Mouse (Mus musculus): ENCODE measurements around the gene Ucp2.

GRCm38 (mm10) chr7:100524669-100525068 lies 31.5 kb downstream of the Ucp2 start:
- no peak for TF ChIP-seq EP300 (IDR thresholded peaks at IDR 0.05)
- TF ChIP-seq CTCF (IDR thresholded peaks at IDR 0.05), result no peak

Data from lung, postnatal 0 days (tissue).